Mouse (Mus musculus) heart, adult 2 months (tissue): ENCODE measurements around the gene Irgm1. TPM values are rescaled to one million over a fixed set of nuclear protein-coding genes. Genes with fewer than 3 reads are reported as not detected.
"Not testable (repeated sequence)": the region's sequence is repeated elsewhere in the genome, so short reads cannot be mapped to it uniquely, and the experiment has no call there.

Experiments used
- DNase-seq, 2 experiments: peaks; one replicate each; pipeline ENCODE4 v3.0.0; 2021
- H3K27ac ChIP-seq: fragments of 200-600 bp; 2 replicates; pipeline ENCODE4 v1.8.1; 2022
- H3K27me3 ChIP-seq: fragments of 200-500 bp; 2 replicates; pipeline ENCODE4 v1.6.1; 2012; ENCODE audit warnings: mild to moderate bottlenecking, low read length, inconsistent platforms, mixed read lengths; ENCODE audit not compliant: control insufficient read depth, insufficient read depth
- H3K36me3 ChIP-seq: fragments of 200-500 bp; 2 replicates; pipeline ENCODE4 v1.6.1; 2012; ENCODE audit warnings: low read length, inconsistent platforms; ENCODE audit not compliant: control insufficient read depth, insufficient read depth
- H3K4me1 ChIP-seq: fragments of 200-500 bp; 2 replicates; pipeline ENCODE4 v1.6.1; 2011; ENCODE audit warnings: low read length; ENCODE audit not compliant: control insufficient read depth, insufficient read depth
- H3K4me3 ChIP-seq: fragments of 200-600 bp; 2 replicates; pipeline ENCODE4 v1.8.1; 2022
- H3K79me2 ChIP-seq: fragments of 200-500 bp; replicated peaks from 2 replicates; pipeline ENCODE4 v1.6.1; 2012; ENCODE audit warnings: mild to moderate bottlenecking, inconsistent platforms, low read length, moderate library complexity, mixed read lengths; ENCODE audit not compliant: control insufficient read depth, insufficient read depth
- H3K9ac ChIP-seq: fragments of 200-500 bp; 2 replicates; pipeline ENCODE4 v1.6.1; 2012; ENCODE audit warnings: low read depth, mild to moderate bottlenecking, control low read depth, inconsistent platforms, low read length, mixed read lengths
- CTCF ChIP-seq: fragments of 200-600 bp; IDR thresholded peaks from 2 replicates; pipeline ENCODE4 v1.8.1; 2022; ENCODE audit warnings: antibody characterized with exemption, mild to moderate bottlenecking, moderate library complexity
- EP300 ChIP-seq: fragments of 200-500 bp; IDR thresholded peaks from 2 replicates; pipeline ENCODE4 v1.6.1; 2011; ENCODE audit warnings: low read depth, low read length, control low read depth; ENCODE audit not compliant: insufficient read depth
- POLR2A ChIP-seq: fragments of 200-500 bp; IDR thresholded peaks from 2 replicates; pipeline ENCODE4 v1.6.1; 2011; ENCODE audit warnings: mild to moderate bottlenecking, low read depth, low read length, control low read depth; ENCODE audit not compliant: insufficient read depth
- WGBS: fragments of 180-500 bp; shearing (Covaris S2); methylation state at CpG from one replicate; pipeline ENCODE4 v1.1.7; 2018; 5-methylcytosine and 5-hydroxymethylcytosine counted together
- intact Hi-C: fragments of 180-260 bp; cut with DNase I; formaldehyde crosslinking; loops from one replicate; pipeline ENCODE4 v1.15.1; 2025
- polyA plus RNA-seq: library from polyadenylated mRNA; depleted of rRNA; stranded (reverse); fragments of >200 nt; gene quantifications from 2 replicates; pipeline ENCODE4 v1.2.3, GENCODE M21; 2012
- total RNA-seq, 2 experiments: library from RNA; stranded (reverse); gene quantifications; 2 replicates each; pipeline ENCODE4 v1.2.3; 2021

The Irgm1 gene
- total and polyA plus RNA-seq, 3 experiments = 9.9 to 13.5 (median 10.0) TPM

DNA sequence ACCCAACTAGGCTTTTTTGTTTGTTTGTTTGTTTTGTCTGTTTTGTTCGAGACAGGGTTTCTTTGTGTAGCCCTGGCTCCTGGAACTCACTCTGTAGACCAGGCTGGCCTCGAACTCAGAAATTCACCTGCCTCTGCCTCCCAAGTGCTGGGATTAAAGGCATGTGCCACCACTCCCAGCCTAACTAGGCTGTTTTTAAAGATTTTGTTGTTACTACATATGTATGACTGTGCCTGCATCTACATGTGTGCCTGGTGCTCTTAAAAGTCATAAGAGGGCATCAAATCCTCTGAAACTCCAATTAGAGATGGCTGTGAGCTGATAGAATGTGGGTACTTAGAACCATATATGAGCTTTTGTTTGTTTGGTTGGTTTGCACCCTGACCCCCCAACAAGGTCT, 40.2 kb downstream of the Irgm1 start:
- Histone ChIP-seq H3K4me3 (no peak overlapping the region), H3K27me3 (no peaks in the 10 kb centered on the region), H3K9ac (no peak overlapping the region), H3K4me1 (peaks cover 3% of the 10 kb centered on the region), H3K79me2 (no peaks in the 10 kb centered on the region), H3K27ac (no peak overlapping the region), H3K36me3 (no peaks in the 10 kb centered on the region)
- intact Hi-C loops = no loop called here
- TF ChIP-seq CTCF = no peak
- DNase-seq = no peak
- 90% methylated on average over 2 of the region's 2 CpGs for WGBS

DNA sequence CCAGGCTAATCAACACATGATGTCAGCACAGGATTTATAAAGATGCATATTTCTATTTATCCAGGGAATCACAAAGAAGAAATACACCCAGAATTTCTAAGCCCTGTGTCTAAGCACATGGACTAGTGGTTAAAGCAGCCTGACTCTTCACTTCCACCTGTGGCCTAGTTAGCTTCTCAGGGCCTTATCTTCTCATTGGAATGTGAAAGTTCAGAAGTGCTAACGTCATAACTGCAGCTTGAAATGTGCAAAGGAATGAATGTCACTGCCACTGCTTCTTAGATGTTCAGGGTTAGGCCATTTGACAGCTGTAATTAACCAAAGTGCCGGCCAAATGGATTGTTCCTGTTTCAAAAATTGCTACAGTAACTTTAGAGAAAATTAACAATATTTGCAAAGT, 41.2 kb downstream of the Irgm1 start:
- Histone ChIP-seq H3K4me3 (no peak overlapping the region), H3K9ac (no peak overlapping the region), H3K27ac (no peak overlapping the region), H3K4me1 (peaks cover 3% of the 10 kb centered on the region), H3K27me3 (no peaks in the 10 kb centered on the region), H3K36me3 (no peaks in the 10 kb centered on the region), H3K79me2 (no peaks in the 10 kb centered on the region)
- WGBS = 54% methylated on average over 2 of the region's 2 CpGs
- intact Hi-C loops = no loop called here
- no peak for DNase-seq
- TF ChIP-seq POLR2A (no peak), CTCF (no peak), EP300 (no peak)

DNA sequence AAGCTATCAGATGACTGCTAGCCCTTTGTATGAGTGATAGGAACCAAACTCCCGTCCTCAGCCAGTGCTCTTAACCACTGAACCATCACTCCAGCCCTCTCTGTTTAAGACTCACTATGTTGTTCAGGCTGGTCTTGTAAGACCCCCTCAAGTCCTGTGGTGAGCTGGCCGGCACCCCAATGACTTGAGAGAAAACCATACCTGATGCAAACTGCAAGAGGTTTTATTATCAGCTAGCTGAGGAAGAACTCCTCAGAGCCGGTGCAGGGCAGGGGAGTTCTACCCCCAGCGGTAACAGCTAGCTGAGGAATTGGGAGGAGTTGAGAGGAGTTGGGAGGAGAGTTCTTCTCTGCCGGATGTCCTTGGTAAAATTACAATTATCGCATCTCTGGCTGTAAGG, 43.6 kb downstream of the Irgm1 start:
- WGBS = 71% methylated on average over 6 of the region's 6 CpGs
- Histone ChIP-seq H3K36me3 (no peaks in the 10 kb centered on the region), H3K4me1 (peaks cover 3% of the 10 kb centered on the region), H3K9ac (no peak overlapping the region), H3K4me3 (no peak overlapping the region), H3K27me3 (no peaks in the 10 kb centered on the region), H3K79me2 (no peaks in the 10 kb centered on the region), H3K27ac (no peak overlapping the region)
- DNase-seq = no peak
- TF ChIP-seq CTCF = no peak
- no peak for TF ChIP-seq EP300
- TF ChIP-seq POLR2A = no peak
- intact Hi-C loops = no loop called here

DNA sequence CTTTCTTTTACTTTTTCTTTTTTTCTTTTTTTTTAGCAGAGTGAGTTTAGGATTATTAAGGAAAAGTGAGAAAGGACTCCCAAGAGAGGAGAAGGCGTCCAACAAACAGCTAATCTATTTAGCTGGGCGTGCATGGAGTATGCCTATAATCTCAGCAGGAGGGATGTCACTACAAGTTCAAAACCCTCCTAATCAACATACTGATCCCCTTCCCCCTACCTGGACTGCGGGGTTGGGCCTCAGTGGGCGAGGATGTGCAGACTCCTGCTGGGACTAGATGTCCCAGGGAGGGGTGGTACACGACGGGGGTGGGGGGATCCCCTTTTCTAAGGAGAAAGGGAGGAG, 44.8 kb downstream of the Irgm1 start:
- H3K27ac ChIP-seq = peak overlapping the region; percentile 29
- H3K4me1 ChIP-seq = peaks cover 3% of the 10 kb centered on the region
- H3K79me2 ChIP-seq = no peaks in the 10 kb centered on the region
- H3K4me3 ChIP-seq = peak overlapping the region; percentile 47
- no peaks in the 10 kb centered on the region for H3K36me3 ChIP-seq
- no peak for DNase-seq
- H3K27me3 ChIP-seq = no peaks in the 10 kb centered on the region
- H3K9ac ChIP-seq = peak overlapping the region; percentile 74
- no peak for TF ChIP-seq CTCF
- no peak for TF ChIP-seq POLR2A
- no peak for TF ChIP-seq EP300
- intact Hi-C loops = no loop called here
- WGBS = 4% methylated on average over 6 of the region's 6 CpGs

DNA sequence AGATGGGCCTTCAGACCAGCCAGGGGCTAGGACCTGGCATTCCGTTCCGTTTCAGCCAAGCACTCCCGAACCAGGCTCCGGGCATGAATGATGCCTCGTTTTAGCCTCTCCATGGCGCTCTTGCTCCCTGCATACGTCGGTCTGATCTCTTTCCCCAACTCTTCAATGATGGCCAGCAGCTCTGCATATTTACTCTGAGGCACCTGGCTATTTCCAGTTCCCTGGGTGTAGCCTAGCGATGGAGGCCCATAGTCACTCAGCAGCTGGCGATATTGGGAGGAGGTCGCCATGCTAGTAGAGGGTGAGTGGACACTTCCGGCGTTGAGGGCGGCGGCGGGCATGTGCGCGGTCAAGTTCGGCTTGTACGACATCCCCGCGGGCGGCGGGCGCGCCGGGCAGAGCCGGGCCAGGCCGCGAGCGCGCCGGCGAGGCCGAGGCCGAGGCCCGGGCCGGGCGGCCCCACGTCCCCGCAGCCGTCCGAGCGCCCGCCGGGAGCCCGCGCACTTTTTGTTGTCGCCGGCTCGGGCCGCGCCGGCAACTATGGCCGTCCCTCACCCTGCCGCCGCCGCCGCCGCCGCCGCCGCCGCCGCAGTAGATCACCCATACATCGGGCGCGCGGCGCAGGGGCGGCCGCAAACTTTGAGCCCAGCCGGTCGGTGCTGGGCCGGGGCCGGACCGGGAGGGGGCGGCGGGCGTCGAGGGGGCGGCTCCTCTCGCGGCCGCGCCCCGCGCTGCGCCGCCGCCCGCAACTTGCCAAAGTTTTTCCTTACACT, 45.3 kb downstream of the Irgm1 start, which contains the start of the genes Trim7 and Gm12184:
Gene Trim7, plus strand, starts transcription at position 162 of the 773 bp plus-strand sequence.
Gene Gm12184, minus strand, starts transcription at position 677 of the 773 bp plus-strand sequence.
- peak; percentile 56 to 60 for DNase-seq
- WGBS = under 1% methylated on average over 62 of the region's 92 CpGs
- TF ChIP-seq CTCF = 0 out of 2 replicates have a peak, but pooled peaks have one; percentile 4
- H3K36me3 ChIP-seq, H3K79me2 ChIP-seq, intact Hi-C loops, H3K4me1 ChIP-seq, H3K27me3 ChIP-seq: not testable (repeated sequence)
- Histone ChIP-seq H3K4me3 (peak within 1 kb of the TSS; percentile 47), H3K9ac (peak within 1 kb of the TSS; percentile 74), H3K27ac (peak within 1 kb of the TSS; percentile 53)

DNA sequence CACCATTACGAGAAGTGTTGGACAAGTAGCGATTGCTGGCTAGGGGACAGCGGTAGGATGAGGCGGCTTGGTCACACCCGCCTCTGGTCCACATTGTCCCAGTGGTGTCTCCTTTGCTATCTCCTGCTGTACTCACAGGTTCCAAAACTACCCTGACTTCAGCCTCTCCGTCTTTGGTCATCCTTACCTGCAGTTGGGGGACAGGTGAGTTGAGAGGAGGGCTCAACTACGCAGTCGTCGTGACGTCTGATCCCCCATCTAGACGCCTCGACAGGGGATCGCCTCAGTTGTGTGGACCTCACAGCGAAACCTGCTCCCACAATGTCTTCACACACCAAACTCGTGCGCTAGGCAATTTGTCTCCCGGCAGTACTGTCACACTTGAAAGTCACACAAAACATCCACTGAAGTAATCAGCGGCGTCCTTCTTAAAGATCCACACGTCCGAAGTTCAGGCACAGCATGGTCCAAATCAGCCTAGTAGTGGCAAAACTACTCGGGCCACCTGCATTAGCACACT, 47.1 kb downstream of the Irgm1 start:
- Histone ChIP-seq H3K4me1 (peaks cover 1% of the 10 kb centered on the region), H3K36me3 (no peaks in the 10 kb centered on the region), H3K9ac (no peak overlapping the region), H3K4me3 (peak overlapping the region; percentile 56), H3K27ac (no peak overlapping the region), H3K79me2 (no peaks in the 10 kb centered on the region), H3K27me3 (no peaks in the 10 kb centered on the region)
- TF ChIP-seq CTCF (no peak), EP300 (no peak), POLR2A (no peak)
- WGBS = 38% methylated on average over 22 of the region's 22 CpGs
- DNase-seq = no peak
- intact Hi-C loops = loop anchor here (1.0 kb wide), 1 partner anchor 9 kb away; no protein-coding TSS in a partner anchor
